Mouse (Mus musculus) thymus, postnatal 4 days (tissue): ENCODE measurements around the gene Ctu2.
A peak's percentile ranks its signal among the peaks of the same experiment; 100 is the strongest.

Source experiments
- DNase-seq: peaks from one replicate; pipeline ENCODE4 v3.0.0; 2021

The Ctu2 gene

GRCm38 (mm10) chr8:122497016-122497734 is 21.2 kb downstream of the Ctu2 start:
- no peak for DNase-seq

GRCm38 (mm10) chr8:122497912-122498311 is 22.0 kb downstream of the Ctu2 start:
- DNase-seq: peak; percentile 65

GRCm38 (mm10) chr8:122500856-122501255 is 24.9 kb downstream of the Ctu2 start:
- peak; percentile 84 for DNase-seq

GRCm38 (mm10) chr8:122511552-122511951 is 35.6 kb downstream of the Ctu2 start:
- no peak for DNase-seq

- DNase-seq: no peak
Measured at GRCm38 (mm10) chr8:122512392-122512791, 36.4 kb downstream of the Ctu2 start.

DNA sequence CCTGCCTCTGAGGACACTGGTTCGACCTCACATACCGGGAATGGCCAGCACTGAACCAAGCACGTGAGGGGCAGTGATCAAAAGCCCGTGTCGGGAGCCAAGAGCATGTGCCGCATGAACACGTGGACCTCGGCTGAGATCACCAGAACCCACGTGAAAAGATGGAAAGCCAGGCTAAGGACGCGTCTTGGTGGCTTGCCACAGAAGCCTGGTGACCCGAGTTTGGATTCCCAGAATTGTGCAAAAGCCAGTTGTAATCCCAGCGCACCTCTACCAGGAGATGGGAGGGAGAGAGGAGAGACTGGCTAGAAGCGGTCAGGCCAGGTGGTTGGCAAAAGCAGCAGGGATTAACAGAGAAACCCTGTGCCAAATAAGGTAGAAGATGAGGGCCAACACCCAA is 39.8 kb downstream of the Ctu2 start:
- DNase-seq: no peak

- no peak for DNase-seq
Measured at GRCm38 (mm10) chr8:122517541-122518190, 41.7 kb downstream of the Ctu2 start.

DNA sequence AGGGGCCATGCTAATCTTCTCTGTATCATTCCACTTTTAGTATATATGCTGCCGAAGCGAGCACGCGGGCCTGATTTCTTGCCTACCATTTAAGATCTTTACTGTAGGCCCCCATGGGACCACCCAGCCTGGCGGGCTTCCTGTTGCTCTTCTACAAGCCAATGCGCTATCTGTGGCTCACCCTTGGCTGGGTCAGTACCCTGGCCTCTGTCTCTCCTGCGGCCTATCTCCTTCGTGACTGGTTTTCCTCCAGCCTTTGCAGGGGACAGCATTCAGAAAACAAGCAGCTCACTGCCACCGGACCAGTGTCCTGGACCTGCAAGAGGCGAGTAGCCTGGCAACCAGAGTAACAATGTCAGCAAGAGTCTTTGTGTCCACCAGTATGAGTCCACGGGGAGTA is 44.7 kb downstream of the Ctu2 start:
- DNase-seq: no peak

- no peak for DNase-seq
Measured at GRCm38 (mm10) chr8:122522796-122523651, 47.1 kb downstream of the Ctu2 start.

DNA sequence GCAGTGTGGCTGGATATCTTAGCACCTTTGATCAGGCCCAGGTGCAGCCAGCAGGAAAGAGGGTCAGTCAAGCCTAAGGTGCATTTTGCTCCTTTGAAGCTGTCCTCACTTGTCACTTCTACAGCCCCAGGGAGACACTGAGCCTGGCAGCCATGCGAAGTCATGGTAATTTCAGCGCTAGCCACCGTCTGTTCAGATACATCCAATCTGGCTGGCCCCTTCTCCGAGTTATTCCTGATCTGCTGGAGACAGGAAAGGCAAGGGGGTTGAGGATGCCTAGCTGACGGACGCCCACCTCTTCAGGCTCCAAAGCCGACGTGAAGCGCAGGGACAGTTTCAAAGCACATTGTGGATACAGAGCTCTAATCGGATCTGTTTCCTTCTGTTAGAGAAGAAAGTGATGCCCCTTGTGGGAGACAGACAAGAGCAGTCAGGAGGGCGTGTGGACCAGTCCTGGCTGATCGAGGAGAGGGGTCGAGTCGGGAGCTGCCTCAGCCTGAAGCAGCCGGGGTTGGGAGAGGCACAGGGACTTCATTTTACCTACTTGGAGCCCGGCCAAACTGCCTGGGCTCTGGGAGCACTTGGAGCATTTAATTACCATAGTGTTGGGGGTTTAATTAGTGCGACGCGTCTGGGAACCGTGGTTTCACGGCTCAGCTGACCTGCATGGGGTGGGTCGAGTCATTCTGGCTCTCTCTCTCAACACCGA is 47.9 kb downstream of the Ctu2 start:
- no peak for DNase-seq

DNA sequence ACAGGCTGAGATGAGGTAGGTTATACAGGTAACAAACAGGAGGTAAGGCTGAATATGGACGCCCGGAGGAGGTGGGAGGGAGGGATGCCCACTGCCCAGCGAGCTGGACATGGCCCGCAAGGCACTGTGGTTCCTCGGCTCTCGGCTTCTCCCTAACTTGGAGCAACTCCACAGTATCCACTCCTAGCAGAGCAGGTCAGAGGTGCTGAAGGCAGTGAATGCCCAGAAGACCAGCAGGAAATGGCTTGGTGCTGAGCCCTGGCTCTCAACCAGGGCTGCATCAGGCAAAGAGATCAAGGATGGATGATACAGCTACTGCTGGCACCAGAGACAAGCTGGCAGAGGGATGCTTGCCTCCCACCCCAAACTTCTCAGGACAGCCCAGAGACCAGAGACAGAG is 48.6 kb downstream of the Ctu2 start:
- DNase-seq: no peak

GRCm38 (mm10) chr8:122525004-122525403 is 49.1 kb downstream of the Ctu2 start:
- no peak for DNase-seq

GRCm38 (mm10) chr8:122526084-122526483 is 50.1 kb downstream of the Ctu2 start:
- DNase-seq: no peak

DNA sequence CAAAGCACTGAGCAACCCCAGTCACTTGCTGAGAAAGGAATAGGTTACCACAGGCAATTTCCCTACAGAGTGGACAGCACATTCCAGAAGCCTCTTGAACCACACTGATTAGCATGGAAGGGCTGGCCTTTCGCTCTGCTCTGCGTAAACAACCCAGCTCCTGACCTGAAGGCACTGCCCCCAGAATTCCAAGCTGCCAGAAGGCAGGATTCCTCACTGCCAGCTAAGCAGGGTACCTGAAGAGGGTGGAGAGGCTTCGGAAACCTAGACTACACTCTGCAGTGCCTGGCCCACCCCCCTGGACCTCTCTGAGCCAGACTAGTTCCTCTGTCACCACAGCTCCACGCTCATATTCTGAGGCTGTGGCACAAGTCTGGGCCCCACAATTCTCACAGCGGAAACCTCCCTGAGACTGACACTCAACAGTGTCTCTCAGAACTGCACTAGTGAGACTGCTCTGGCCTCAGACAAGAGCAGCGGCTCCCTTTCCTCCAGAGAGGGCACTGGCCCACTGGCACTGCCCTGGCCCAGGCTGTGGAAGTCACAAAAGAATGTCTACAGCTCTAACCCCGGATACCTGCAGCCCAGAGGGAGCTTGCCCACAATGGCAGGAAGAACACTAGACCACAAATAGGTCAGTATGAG is 50.7 kb downstream of the Ctu2 start:
- peak; percentile 52 for DNase-seq

GRCm38 (mm10) chr8:122527937-122528336 is 52.0 kb downstream of the Ctu2 start:
- no peak for DNase-seq

DNA sequence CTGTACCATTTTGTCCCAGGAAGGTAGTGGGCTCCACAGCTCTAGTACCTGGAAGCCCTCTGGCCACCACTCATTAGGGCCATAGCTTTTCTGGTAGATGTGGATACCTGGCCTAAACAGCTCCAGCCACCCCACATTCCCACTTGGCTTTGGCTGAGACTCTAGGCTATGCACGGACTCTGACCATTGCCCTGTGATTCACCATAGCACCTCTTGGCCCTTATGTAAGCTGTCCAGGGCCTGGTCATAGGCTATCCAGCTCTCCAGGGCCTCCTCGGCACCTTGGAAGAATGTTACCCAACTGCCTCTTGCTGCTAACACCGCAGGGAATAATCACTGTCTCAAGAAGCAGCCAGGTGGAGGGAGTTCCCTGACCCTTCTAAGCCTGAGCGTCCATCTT is 53.2 kb downstream of the Ctu2 start:
- no peak for DNase-seq

GRCm38 (mm10) chr8:122531312-122531711 is 55.4 kb downstream of the Ctu2 start:
- DNase-seq: no peak
